Mouse (Mus musculus): ENCODE results near the gene Tmcc2. TPM values are rescaled to one million over a fixed set of nuclear protein-coding genes. Genes with fewer than 3 reads are reported as not detected.

Gene Tmcc2
- total and polyA plus RNA-seq, 3 experiments = 4.1 to 7.2 TPM; not detected in 1

DNA sequence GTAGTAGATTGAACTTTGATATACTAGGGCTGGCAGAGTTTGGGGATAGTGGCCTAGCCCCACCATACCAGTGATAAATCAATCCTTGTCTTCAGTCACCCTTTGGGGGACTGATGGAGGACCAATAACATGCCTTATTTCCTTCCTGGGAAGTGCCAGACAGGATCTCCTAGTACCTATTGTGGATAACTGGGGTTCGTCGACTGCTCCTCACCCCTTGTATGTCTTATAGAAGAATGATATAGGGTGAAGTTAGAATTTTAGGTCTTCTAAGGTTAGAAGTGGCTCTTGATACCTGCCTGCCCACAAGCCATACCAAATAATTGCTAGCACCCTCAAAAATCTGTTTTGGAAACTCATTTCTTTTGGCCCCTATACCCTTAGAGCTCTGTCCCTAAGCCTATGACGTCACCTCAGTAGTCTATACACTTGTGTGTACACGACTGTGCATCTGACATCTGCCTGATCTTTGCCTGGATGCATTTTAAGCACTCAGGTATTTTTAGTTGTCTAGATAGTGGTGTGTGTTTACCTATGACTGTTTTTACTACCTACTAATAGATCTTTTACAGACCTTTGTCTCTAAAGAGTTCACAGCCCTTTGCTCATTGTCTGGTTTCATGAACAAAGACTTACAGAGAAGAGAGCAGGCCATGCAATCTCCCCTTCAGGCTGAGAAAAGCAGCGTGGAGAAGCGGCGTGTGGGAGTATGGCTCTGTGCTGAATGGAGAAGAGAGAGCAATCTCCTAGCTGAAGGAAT is 69.1 kb downstream of the Tmcc2 start:
- Histone ChIP-seq H3K4me3 (ENCODE audit: control insufficient read depth in 1 of 2, insufficient read depth in 1 of 2, low read depth in 2 of 2, low read length in 2 of 2) (no peak overlapping the region), H3K27me3 (ENCODE audit: control insufficient read depth in 1 of 2, insufficient read depth in 2 of 2, low read length in 2 of 2) (no peaks in the 10 kb centered on the region), H3K27ac (ENCODE audit: control insufficient read depth, low read depth, low read length) (no peak overlapping the region), H3K79me2 (ENCODE audit: control insufficient read depth, insufficient read depth, low read length, poor library complexity) (no peaks in the 10 kb centered on the region), H3K9me3 (replicated peaks; ENCODE audit: insufficient read depth, low read length) (no peaks in the 10 kb centered on the region), H3K36me3 (ENCODE audit: control insufficient read depth in 1 of 2, insufficient read depth in 2 of 2, low read length in 2 of 2) (peaks cover 0 to 10% of the 10 kb centered on the region in 2 experiments; a peak in 2 of 4 replicates), H3K9ac (ENCODE audit: control insufficient read depth, low read depth, low read length, poor library complexity, severe bottlenecking) (no peak overlapping the region), H3K4me1 (ENCODE audit: control insufficient read depth in 1 of 2, insufficient read depth in 2 of 2, low read length in 2 of 2) (peaks cover 0 to 13% of the 10 kb centered on the region in 2 experiments; a peak in 3 of 4 replicates)
- TF ChIP-seq TCF12 (IDR thresholded peaks at IDR 0.05; ENCODE audit: low read depth, low read length) = no peak
- no peak for TF ChIP-seq EP300 (IDR thresholded peaks at IDR 0.05; ENCODE audit: low read depth in 1 of 2, low read length in 2 of 2)
- TF ChIP-seq SMC3 (IDR thresholded peaks at IDR 0.05; ENCODE audit: low read depth, low read length) = no peak
- TF ChIP-seq USF2 (IDR thresholded peaks at IDR 0.05; ENCODE audit: borderline replicate concordance in 1 of 2, insufficient read depth in 1 of 2, low read depth in 1 of 2, low read length in 2 of 2) = no peak
- no peak for DNase-seq (ENCODE audit: low read depth, low spot score)

DNA sequence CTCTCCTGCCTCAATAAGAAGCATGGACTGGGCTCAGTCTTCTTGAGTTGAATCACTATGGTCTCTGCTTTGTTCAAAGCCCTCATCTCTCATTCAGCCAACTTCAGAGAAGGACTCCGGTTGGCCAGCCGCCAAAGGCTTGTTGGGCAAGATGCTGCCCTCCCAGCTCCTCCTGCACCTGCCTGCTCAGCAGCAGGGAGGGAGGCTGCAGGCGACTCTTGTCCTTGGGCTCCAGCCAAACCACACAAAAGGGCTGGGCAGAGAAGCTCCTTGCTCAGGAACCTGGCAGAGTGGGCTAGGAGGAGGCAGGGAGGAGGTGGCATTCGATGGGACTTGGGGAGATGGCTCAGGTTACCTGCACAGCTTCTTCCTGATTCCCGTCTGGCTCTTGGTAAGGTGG is 71.8 kb downstream of the Tmcc2 start:
- Histone ChIP-seq H3K79me2 (ENCODE audit: control insufficient read depth, insufficient read depth, low read length, poor library complexity) (0 out of 2 replicates have a peak, but pooled peaks cover 2% of the 10 kb centered on the region), H3K4me3 (ENCODE audit: control insufficient read depth in 1 of 2, insufficient read depth in 1 of 2, low read depth in 2 of 2, low read length in 2 of 2) (no peak overlapping the region), H3K9ac (ENCODE audit: control insufficient read depth, low read depth, low read length, poor library complexity, severe bottlenecking) (no peak overlapping the region), H3K4me1 (ENCODE audit: control insufficient read depth in 1 of 2, insufficient read depth in 2 of 2, low read length in 2 of 2) (peaks cover 3 to 26% of the 10 kb centered on the region in 2 experiments; a peak in 3 of 4 replicates), H3K27me3 (ENCODE audit: control insufficient read depth in 1 of 2, insufficient read depth in 2 of 2, low read length in 2 of 2) (no peaks in the 10 kb centered on the region), H3K36me3 (ENCODE audit: control insufficient read depth in 1 of 2, insufficient read depth in 2 of 2, low read length in 2 of 2) (peaks cover 0 to 22% of the 10 kb centered on the region in 2 experiments; a peak in 2 of 4 replicates), H3K27ac (ENCODE audit: control insufficient read depth, low read depth, low read length) (no peak overlapping the region), H3K9me3 (replicated peaks; ENCODE audit: insufficient read depth, low read length) (no peaks in the 10 kb centered on the region)
- DNase-seq (ENCODE audit: low read depth, low spot score) = peak; percentile 49
- TF ChIP-seq TCF12 (IDR thresholded peaks at IDR 0.05; ENCODE audit: low read depth, low read length) = no peak
- no peak for TF ChIP-seq JUND (IDR thresholded peaks at IDR 0.05; ENCODE audit: low read depth, low read length)
- no peak for TF ChIP-seq MEF2A (IDR thresholded peaks at IDR 0.05; ENCODE audit: extremely low read depth, insufficient replicate concordance, low read depth, low read length, poor library complexity, severe bottlenecking)
- no peak for TF ChIP-seq BHLHE40 (IDR thresholded peaks at IDR 0.05; ENCODE audit: borderline replicate concordance, low read depth, low read length)
- TF ChIP-seq TAL1 (IDR thresholded peaks at IDR 0.05; ENCODE audit: low read length) = no peak
- TF ChIP-seq ELF1 (IDR thresholded peaks at IDR 0.05; ENCODE audit: low read depth, low read length) = no peak
- no peak for TF ChIP-seq MYC (IDR thresholded peaks at IDR 0.05; ENCODE audit: low read depth, low read length)
- no peak for TF ChIP-seq RCOR1 (IDR thresholded peaks at IDR 0.05; ENCODE audit: low read depth, low read length)
- TF ChIP-seq CTCF (IDR thresholded peaks at IDR 0.05 in 2 of 3, conservative IDR thresholded peaks at IDR 0.05 in 1 of 3; ENCODE audit: control insufficient read depth in 1 of 3, insufficient read depth in 1 of 3, low read depth in 2 of 3, low read length in 3 of 3, poor library complexity in 1 of 3, severe bottlenecking in 1 of 3) = no peak
- no peak for TF ChIP-seq CHD2 (IDR thresholded peaks at IDR 0.05; ENCODE audit: low read length)
- TF ChIP-seq E2F4 (IDR thresholded peaks at IDR 0.05; ENCODE audit: borderline replicate concordance, low read depth, low read length) = no peak
- no peak for TF ChIP-seq POLR2AphosphoS2 (IDR thresholded peaks at IDR 0.05; ENCODE audit: low read length)
- no peak for TF ChIP-seq UBTF (IDR thresholded peaks at IDR 0.05; ENCODE audit: borderline replicate concordance, insufficient read depth, low read depth, low read length)
- no peak for TF ChIP-seq POLR2A (IDR thresholded peaks at IDR 0.05; ENCODE audit: control insufficient read depth in 1 of 2, insufficient read depth in 1 of 2, low read depth in 1 of 2, low read length in 2 of 2, poor library complexity in 1 of 2)
- TF ChIP-seq MAZ (IDR thresholded peaks at IDR 0.05; ENCODE audit: low read depth, low read length) = no peak
- no peak for TF ChIP-seq POLR2AphosphoS5 (IDR thresholded peaks at IDR 0.05; ENCODE audit: borderline replicate concordance, low read depth, low read length)
- no peak for TF ChIP-seq ETS1 (IDR thresholded peaks at IDR 0.05; ENCODE audit: low read depth, low read length)
- no peak for TF ChIP-seq SIN3A (IDR thresholded peaks at IDR 0.05; ENCODE audit: low read length)

Data from MEL (cell line).